Mouse (Mus musculus) CH12.LX (cell line): ENCODE data around the gene Jagn1. TPM values are rescaled to one million over a fixed set of nuclear protein-coding genes. Genes with fewer than 3 reads are reported as not detected.
A peak's percentile ranks its signal among the peaks of the same experiment; 100 is the strongest.

Experiments
- DNase-seq: peaks from one replicate; pipeline ENCODE4 v3.0.0-alpha.2; 2013; ENCODE audit errors: extremely low read depth
- H3K27ac ChIP-seq: 2 replicates; pipeline ENCODE4 v1.5.1; 2012; ENCODE audit warnings: low read depth, mild to moderate bottlenecking, control low read depth, moderate library complexity; ENCODE audit not compliant: insufficient read depth
- H3K27me3 ChIP-seq: replicated peaks from 2 replicates; pipeline ENCODE3; 2012; ENCODE audit warnings: inconsistent platforms
- H3K36me3 ChIP-seq, 2 experiments: replicated peaks in 1 of 2; 2 replicates each; pipeline versions ENCODE3 to v1.6.1; 2012; ENCODE audit warnings: inconsistent platforms in 1 of 2, low read length in 1 of 2, mild to moderate bottlenecking in 1 of 2, mixed read lengths in 1 of 2, moderate library complexity in 1 of 2; ENCODE audit not compliant: control insufficient read depth in 1 of 2, insufficient read depth in 1 of 2
- H3K4me1 ChIP-seq, 2 experiments: 2 replicates each; pipeline ENCODE4 v1.6.1; 2012; ENCODE audit warnings: inconsistent platforms in 1 of 2, moderate library complexity in 1 of 2; ENCODE audit not compliant: insufficient read depth in 2 of 2, control insufficient read depth in 1 of 2
- H3K4me2 ChIP-seq: 2 replicates; pipeline ENCODE4 v1.6.1; 2012; ENCODE audit warnings: low read depth, mild to moderate bottlenecking, control low read depth; ENCODE audit not compliant: poor library complexity, insufficient read depth, severe bottlenecking
- H3K4me3 ChIP-seq, 3 experiments: fragments of 150-350 bp in 1 of 3; sonication (generic) in 1 of 3; replicated peaks in 1 of 3; 2 replicates each; pipeline versions ENCODE3 to v1.5.1; 2011 to 2012; ENCODE audit warnings: low read depth in 2 of 3, low read length in 2 of 3, mild to moderate bottlenecking in 2 of 3, moderate library complexity in 2 of 3, control low read depth in 1 of 3, improper control_type of control experiment in 1 of 3, inconsistent platforms in 1 of 3, mixed read lengths in 1 of 3; ENCODE audit not compliant: poor library complexity in 1 of 3
- H3K79me2 ChIP-seq: replicated peaks from 2 replicates; pipeline ENCODE4 v1.6.1; 2012; ENCODE audit warnings: mild to moderate bottlenecking, moderate library complexity; ENCODE audit not compliant: control insufficient read depth, poor library complexity, insufficient read depth, severe bottlenecking; ENCODE audit errors: extremely low read depth
- H3K9ac ChIP-seq: 2 replicates; pipeline ENCODE4 v1.6.1; 2012; ENCODE audit warnings: low read depth, mild to moderate bottlenecking, control low read depth, moderate library complexity; ENCODE audit not compliant: insufficient read depth
- H3K9me3 ChIP-seq: replicated peaks from 2 replicates; pipeline ENCODE3; 2012; ENCODE audit warnings: low read length, inconsistent platforms, mixed read lengths
- BHLHE40 ChIP-seq: IDR thresholded peaks from 2 replicates; pipeline ENCODE4 v1.6.1; 2011; ENCODE audit warnings: mild to moderate bottlenecking, low read depth, low read length, improper control_type of control experiment
- CHD2 ChIP-seq: IDR thresholded peaks from 2 replicates; pipeline ENCODE4 v1.6.1; 2011; ENCODE audit warnings: low read length, improper control_type of control experiment
- CTCF ChIP-seq, 2 experiments: IDR thresholded peaks in 1 of 2; conservative IDR thresholded peaks in 1 of 2; 2 replicates each; pipeline ENCODE4 v1.5.1; 2011 to 2012; ENCODE audit warnings: low read depth in 2 of 2, low read length in 2 of 2, improper control_type of control experiment in 1 of 2, inconsistent platforms in 1 of 2, mild to moderate bottlenecking in 1 of 2, moderate library complexity in 1 of 2
- E2F4 ChIP-seq: IDR thresholded peaks from 2 replicates; pipeline ENCODE4 v1.6.1; 2011; ENCODE audit warnings: low read depth, low read length, improper control_type of control experiment; ENCODE audit not compliant: insufficient replicate concordance
- ELF1 ChIP-seq: IDR thresholded peaks from 2 replicates; pipeline ENCODE4 v1.6.1; 2014; ENCODE audit warnings: low read depth, mild to moderate bottlenecking, inconsistent platforms, low read length, improper control_type of control experiment
- EP300 ChIP-seq: IDR thresholded peaks from 2 replicates; pipeline ENCODE4 v1.6.1; 2011; ENCODE audit warnings: low read length, improper control_type of control experiment
- ETS1 ChIP-seq: conservative IDR thresholded peaks from 2 replicates; pipeline ENCODE4 v1.6.1; 2012; ENCODE audit warnings: low read depth, mild to moderate bottlenecking, inconsistent platforms, low read length, improper control_type of control experiment, moderate library complexity
- GABPA ChIP-seq: IDR thresholded peaks from 2 replicates; pipeline ENCODE4 v1.6.1; 2012; ENCODE audit warnings: low read depth, low read length, improper control_type of control experiment, inconsistent platforms; ENCODE audit not compliant: insufficient replicate concordance
- HCFC1 ChIP-seq: IDR thresholded peaks from 2 replicates; pipeline ENCODE4 v1.6.1; 2012; ENCODE audit warnings: low read depth, mild to moderate bottlenecking, inconsistent platforms, low read length, improper control_type of control experiment
- IRF4 ChIP-seq: IDR thresholded peaks from 2 replicates; pipeline ENCODE4 v1.6.1; 2014; ENCODE audit warnings: low read depth, mild to moderate bottlenecking, inconsistent platforms, low read length, improper control_type of control experiment
- JUND ChIP-seq: conservative IDR thresholded peaks from 2 replicates; pipeline ENCODE4 v1.6.1; 2011; ENCODE audit warnings: low read depth, low read length, improper control_type of control experiment
- KAT2A ChIP-seq: IDR thresholded peaks from 2 replicates; pipeline ENCODE4 v1.6.1; 2012; ENCODE audit warnings: low read length, improper control_type of control experiment, inconsistent platforms; ENCODE audit not compliant: insufficient replicate concordance
- MAX ChIP-seq: IDR thresholded peaks from 2 replicates; pipeline ENCODE4 v1.6.1; 2011; ENCODE audit warnings: low read length, improper control_type of control experiment
- MAZ ChIP-seq: IDR thresholded peaks from 2 replicates; pipeline ENCODE4 v1.6.1; 2012; ENCODE audit warnings: low read depth, mild to moderate bottlenecking, inconsistent platforms, low read length, improper control_type of control experiment, moderate library complexity
- MXI1 ChIP-seq: IDR thresholded peaks from 2 replicates; pipeline ENCODE4 v1.6.1; 2011; ENCODE audit warnings: mild to moderate bottlenecking, low read depth, low read length, improper control_type of control experiment
- MYC ChIP-seq: IDR thresholded peaks from 2 replicates; pipeline ENCODE4 v1.6.1; 2011; ENCODE audit warnings: low read depth, mild to moderate bottlenecking, improper control_type of control experiment, low read length
- POLR2AphosphoS2 ChIP-seq: IDR thresholded peaks from 2 replicates; pipeline ENCODE4 v1.6.1; 2011; ENCODE audit warnings: low read depth, low read length, improper control_type of control experiment
- RAD21 ChIP-seq: IDR thresholded peaks from 2 replicates; pipeline ENCODE4 v1.6.1; 2011; ENCODE audit warnings: low read depth, mild to moderate bottlenecking, low read length, improper control_type of control experiment, moderate library complexity
- RCOR1 ChIP-seq: conservative IDR thresholded peaks from 2 replicates; pipeline ENCODE4 v1.6.1; 2012; ENCODE audit warnings: low read depth, mild to moderate bottlenecking, inconsistent platforms, low read length, improper control_type of control experiment
- SIN3A ChIP-seq: IDR thresholded peaks from 2 replicates; pipeline ENCODE4 v1.6.1; 2012; ENCODE audit warnings: low read length, improper control_type of control experiment, inconsistent platforms
- SMC3 ChIP-seq: IDR thresholded peaks from 2 replicates; pipeline ENCODE4 v1.6.1; 2011; ENCODE audit warnings: low read depth, low read length, improper control_type of control experiment
- TCF12 ChIP-seq: IDR thresholded peaks from 2 replicates; pipeline ENCODE4 v1.6.1; 2014; ENCODE audit warnings: low read depth, mild to moderate bottlenecking, inconsistent platforms, low read length, improper control_type of control experiment
- UBTF ChIP-seq: IDR thresholded peaks from 2 replicates; pipeline ENCODE4 v1.6.1; 2012; ENCODE audit warnings: low read depth, mild to moderate bottlenecking, inconsistent platforms, low read length, improper control_type of control experiment, moderate library complexity
- ZKSCAN1 ChIP-seq: IDR thresholded peaks from 2 replicates; pipeline ENCODE4 v1.6.1; 2012; ENCODE audit warnings: low read depth, inconsistent platforms, low read length, improper control_type of control experiment, borderline replicate concordance
- ZMIZ1 ChIP-seq: IDR thresholded peaks from 2 replicates; pipeline ENCODE4 v1.6.1; 2012; ENCODE audit warnings: low read depth, mild to moderate bottlenecking, inconsistent platforms, low read length, improper control_type of control experiment
- dilution Hi-C: fragments of 300-500 bp; cut with MboI; formaldehyde crosslinking; loops from 2 replicates; pipeline ENCODE4 v1.14.3; 2020; ENCODE audit warnings: low sequenced_read_pairs; ENCODE audit not compliant: extremely low pct_unique_long_range_greater_than_20kb, extremely low pct_ligation_motif_present
- in situ Hi-C: fragments of 300-500 bp; cut with MboI; formaldehyde crosslinking; loops from 3 replicates; pipeline ENCODE4 v1.14.3; 2019; ENCODE audit warnings: low sequenced_read_pairs, low pct_ligation_motif_present, low pct_unique_long_range_greater_than_20kb, mixed read lengths
- polyA plus RNA-seq: library from polyadenylated mRNA; unstranded; fragments of >175 nt; gene quantifications from 2 replicates; pipeline ENCODE4 v1.2.1, GENCODE M21; 2012; ENCODE audit warnings: low read depth; ENCODE audit not compliant: insufficient read length
- total RNA-seq, 2 experiments: library from RNA; depleted of rRNA; stranded (reverse); fragments of 300-350 nt in 1 of 2; fragments of >200 nt in 1 of 2; gene quantifications; 2 replicates each; pipeline ENCODE4 v1.2.3; 2012 to 2014

The Jagn1 gene
- total and polyA plus RNA-seq, 3 experiments, result 69.2 to 106 (median 88.3) TPM

DNA sequence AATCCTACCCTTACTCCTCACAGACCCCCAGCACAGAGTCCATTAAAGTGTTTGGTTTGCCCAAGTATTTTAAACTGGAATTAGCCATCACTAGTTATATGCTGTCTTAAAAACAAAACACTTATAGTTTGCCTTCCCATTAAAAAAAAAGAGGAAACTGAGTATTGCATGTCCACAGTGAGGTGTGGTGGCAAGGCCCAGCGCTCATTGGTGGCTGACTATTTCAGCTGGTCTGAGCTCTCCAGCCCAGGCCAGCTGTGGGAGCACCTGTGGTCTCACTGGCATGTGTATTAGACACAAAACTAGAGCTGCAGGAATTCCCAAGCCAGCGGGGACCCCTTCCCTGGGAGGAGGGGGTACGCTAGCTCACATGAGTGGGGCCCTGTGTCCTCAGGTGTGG is 26.1 kb downstream of the Jagn1 start:
- TF ChIP-seq SIN3A, result no peak
- TF ChIP-seq ZKSCAN1, result no peak
- no peak for TF ChIP-seq BHLHE40
- no peak for TF ChIP-seq IRF4
- TF ChIP-seq E2F4, result no peak
- TF ChIP-seq MXI1, result no peak
- TF ChIP-seq CHD2, result no peak
- no peak for TF ChIP-seq MAX
- TF ChIP-seq ELF1, result no peak
- no peak for TF ChIP-seq EP300
- no peak for TF ChIP-seq ETS1
- TF ChIP-seq JUND, result no peak
- TF ChIP-seq RAD21, result no peak
- TF ChIP-seq ZMIZ1, result no peak
- no peak for TF ChIP-seq HCFC1
- TF ChIP-seq MYC, result no peak
- TF ChIP-seq SMC3, result no peak
- TF ChIP-seq, all 38 proteins: peak for 0
- DNase-seq, result no peak
- H3K4me3 ChIP-seq, result no peak overlapping the region
- in situ Hi-C loops, result no loop called here
- no peak overlapping the region; the same call in 1 of the 2 replicates for H3K4me2 ChIP-seq
- dilution Hi-C loops, result no loop called here
- H3K27ac ChIP-seq, result no peak overlapping the region
- peaks cover 40% of the 10 kb centered on the region for H3K27me3 ChIP-seq
- H3K9ac ChIP-seq, result no peak overlapping the region
- no peaks in the 10 kb centered on the region for H3K9me3 ChIP-seq
- H3K36me3 ChIP-seq, result no peaks in the 10 kb centered on the region
- no peaks in the 10 kb centered on the region for H3K79me2 ChIP-seq
- H3K4me1 ChIP-seq, result peaks cover 13 to 19% of the 10 kb centered on the region in 2 experiments; a peak in 3 of 4 replicates

- Histone ChIP-seq H3K9ac (no peak overlapping the region), H3K4me3 (no peak overlapping the region), H3K36me3 (no peaks in the 10 kb centered on the region), H3K27me3 (peaks cover 39% of the 10 kb centered on the region), H3K79me2 (no peaks in the 10 kb centered on the region), H3K4me1 (peaks cover 13 to 19% of the 10 kb centered on the region in 2 experiments; a peak in 3 of 4 replicates), H3K4me2 (no peak overlapping the region; the same call in 1 of the 2 replicates), H3K27ac (no peak overlapping the region), H3K9me3 (no peaks in the 10 kb centered on the region)
- TF ChIP-seq TCF12 (no peak), HCFC1 (no peak), RCOR1 (no peak), JUND (no peak), MYC (0 out of 2 replicates have a peak, but pooled peaks have one; percentile 16), EP300 (no peak), UBTF (no peak), POLR2AphosphoS2 (no peak), SMC3 (peak; percentile 77), MAZ (0 out of 2 replicates have a peak, but pooled peaks have one; percentile 22), CTCF (conservative IDR thresholded peaks at IDR 0.05 in 1 of 2, IDR thresholded peaks at IDR 0.05 in 1 of 2; ENCODE audit: low read depth in 2 of 2, low read length in 2 of 2) (peak; percentile 86 to 90), GABPA (no peak), ELF1 (no peak), SIN3A (no peak), RAD21 (peak; percentile 71), KAT2A (no peak)
- in situ Hi-C loops (no loop called here), dilution Hi-C loops (no loop called here)
- DNase-seq, result peak; percentile 72
Measured at GRCm38 (mm10) chr6:113469021-113469420, 26.7 kb downstream of the Jagn1 start.
